Mouse (Mus musculus): Measurements from ENCODE around the gene Myo16. TPM values are rescaled to one million over a fixed set of nuclear protein-coding genes. Genes with fewer than 3 reads are reported as not detected.

The Myo16 gene
- total and polyA plus RNA-seq, 3 experiments: not detected

DNA sequence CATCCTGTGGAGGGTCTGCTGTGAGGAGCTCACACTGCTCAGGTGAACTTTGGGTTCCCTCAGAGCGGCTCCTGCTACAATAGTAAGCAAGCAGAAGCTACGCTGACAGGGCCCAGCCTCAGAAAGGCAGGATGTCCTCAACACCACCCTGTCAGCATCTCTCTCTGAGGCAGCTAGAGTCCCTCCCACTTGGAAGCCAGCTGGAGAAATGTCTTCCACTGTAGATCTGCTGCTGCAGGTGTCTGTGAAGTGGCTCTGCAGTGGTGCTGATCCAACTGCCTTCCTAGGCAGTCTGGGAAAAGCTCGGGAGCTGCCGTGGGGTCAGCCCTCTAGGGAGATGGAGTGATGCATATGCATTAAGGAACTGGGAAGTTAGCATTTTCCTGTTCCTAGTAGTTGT lies 414.7 kb downstream of the Myo16 start:
- Histone ChIP-seq H3K9ac (ENCODE audit: control insufficient read depth, low read depth, low read length, poor library complexity, severe bottlenecking) (no peak overlapping the region), H3K36me3 (ENCODE audit: control insufficient read depth in 1 of 2, insufficient read depth in 2 of 2, low read length in 2 of 2) (no peaks in the 10 kb centered on the region), H3K79me2 (ENCODE audit: control insufficient read depth, insufficient read depth, low read length, poor library complexity) (no peaks in the 10 kb centered on the region), H3K4me1 (ENCODE audit: control insufficient read depth in 1 of 2, insufficient read depth in 2 of 2, low read length in 2 of 2) (no peaks in the 10 kb centered on the region), H3K27me3 (ENCODE audit: control insufficient read depth in 1 of 2, insufficient read depth in 2 of 2, low read length in 2 of 2) (no peaks in the 10 kb centered on the region), H3K27ac (ENCODE audit: control insufficient read depth, low read depth, low read length) (no peak overlapping the region), H3K9me3 (replicated peaks; ENCODE audit: insufficient read depth, low read length) (no peaks in the 10 kb centered on the region), H3K4me3 (ENCODE audit: control insufficient read depth in 1 of 2, insufficient read depth in 1 of 2, low read depth in 2 of 2, low read length in 2 of 2) (no peak overlapping the region)
- TF ChIP-seq EP300 (IDR thresholded peaks at IDR 0.05; ENCODE audit: low read depth in 1 of 2, low read length in 2 of 2) (no peak), KAT2A (conservative IDR thresholded peaks at IDR 0.05; ENCODE audit: low read depth, low read length) (no peak), GABPA (IDR thresholded peaks at IDR 0.05; ENCODE audit: low read depth, low read length) (no peak), RCOR1 (IDR thresholded peaks at IDR 0.05; ENCODE audit: low read depth, low read length) (no peak)
- no peak for DNase-seq (ENCODE audit: low read depth, low spot score)

DNA sequence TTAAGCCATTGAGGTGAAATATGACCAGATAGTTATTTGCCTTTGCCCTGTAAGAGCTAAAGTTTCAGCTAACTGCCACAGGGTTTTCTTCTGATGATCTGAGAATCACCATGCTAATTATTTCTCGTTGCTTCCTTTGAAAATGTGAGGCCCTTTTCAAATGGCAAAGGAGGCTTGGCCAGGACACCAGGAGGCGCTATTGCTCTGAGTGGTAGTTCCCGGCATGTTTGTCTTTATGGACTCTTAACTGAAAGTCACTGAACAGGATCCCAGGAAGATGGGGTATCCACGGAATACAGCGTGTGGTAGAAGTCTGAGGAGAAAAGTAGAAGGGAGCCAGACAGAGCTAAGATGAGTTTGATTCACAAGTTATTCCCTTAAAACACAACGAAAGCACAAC lies 420.4 kb downstream of the Myo16 start:
- TF ChIP-seq SMC3 (IDR thresholded peaks at IDR 0.05; ENCODE audit: low read depth, low read length) (peak; percentile 98), CHD2 (IDR thresholded peaks at IDR 0.05; ENCODE audit: low read length) (no peak), RAD21 (IDR thresholded peaks at IDR 0.05; ENCODE audit: low read depth, low read length) (peak; percentile 90), ZC3H11A (IDR thresholded peaks at IDR 0.05; ENCODE audit: low read depth, low read length) (peak; percentile 94), CHD1 (IDR thresholded peaks at IDR 0.05; ENCODE audit: low read depth, low read length) (no peak), POLR2AphosphoS2 (IDR thresholded peaks at IDR 0.05; ENCODE audit: low read length) (no peak), MAX (IDR thresholded peaks at IDR 0.05; ENCODE audit: low read length) (no peak), CTCF (IDR thresholded peaks at IDR 0.05 in 2 of 3, conservative IDR thresholded peaks at IDR 0.05 in 1 of 3; ENCODE audit: control insufficient read depth in 1 of 3, insufficient read depth in 1 of 3, low read depth in 2 of 3, low read length in 3 of 3, poor library complexity in 1 of 3, severe bottlenecking in 1 of 3) (peak; percentile 80 to 88 (median 82)), ETS1 (IDR thresholded peaks at IDR 0.05; ENCODE audit: low read depth, low read length) (no peak)
- H3K9me3 ChIP-seq (replicated peaks; ENCODE audit: insufficient read depth, low read length): no peaks in the 10 kb centered on the region
- no peak overlapping the region for H3K27ac ChIP-seq (ENCODE audit: control insufficient read depth, low read depth, low read length)
- H3K4me3 ChIP-seq (ENCODE audit: control insufficient read depth in 1 of 2, insufficient read depth in 1 of 2, low read depth in 2 of 2, low read length in 2 of 2): no peak overlapping the region
- H3K79me2 ChIP-seq (ENCODE audit: control insufficient read depth, insufficient read depth, low read length, poor library complexity): no peaks in the 10 kb centered on the region
- no peaks in the 10 kb centered on the region for H3K27me3 ChIP-seq (ENCODE audit: control insufficient read depth in 1 of 2, insufficient read depth in 2 of 2, low read length in 2 of 2)
- DNase-seq (ENCODE audit: low read depth, low spot score): peak; percentile 65
- no peak overlapping the region for H3K9ac ChIP-seq (ENCODE audit: control insufficient read depth, low read depth, low read length, poor library complexity, severe bottlenecking)
- no peaks in the 10 kb centered on the region for H3K4me1 ChIP-seq (ENCODE audit: control insufficient read depth in 1 of 2, insufficient read depth in 2 of 2, low read length in 2 of 2)
- H3K36me3 ChIP-seq (ENCODE audit: control insufficient read depth in 1 of 2, insufficient read depth in 2 of 2, low read length in 2 of 2): no peaks in the 10 kb centered on the region

DNA sequence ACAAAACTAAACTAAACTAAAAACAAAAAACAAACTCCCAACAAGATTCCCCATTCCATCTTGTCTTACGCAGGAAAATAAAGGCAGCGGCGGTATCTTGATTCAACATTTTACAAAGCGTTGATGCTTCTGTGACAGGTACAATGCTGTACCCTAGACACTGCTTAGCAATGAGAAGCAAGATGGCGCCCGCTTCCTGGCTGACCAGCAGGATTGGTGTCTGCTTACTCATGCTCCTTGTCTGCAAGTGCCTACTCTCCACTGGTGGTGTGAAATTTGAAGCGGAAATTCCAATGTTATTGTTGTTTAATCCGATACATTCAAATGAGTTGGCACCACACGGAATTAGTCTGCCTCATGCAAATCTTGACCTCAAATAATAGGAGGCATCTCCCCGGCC lies 421.5 kb downstream of the Myo16 start:
- Histone ChIP-seq H3K27ac (ENCODE audit: control insufficient read depth, low read depth, low read length) (no peak overlapping the region), H3K36me3 (ENCODE audit: control insufficient read depth in 1 of 2, insufficient read depth in 2 of 2, low read length in 2 of 2) (no peaks in the 10 kb centered on the region), H3K27me3 (ENCODE audit: control insufficient read depth in 1 of 2, insufficient read depth in 2 of 2, low read length in 2 of 2) (no peaks in the 10 kb centered on the region), H3K9me3 (replicated peaks; ENCODE audit: insufficient read depth, low read length) (no peaks in the 10 kb centered on the region), H3K4me1 (ENCODE audit: control insufficient read depth in 1 of 2, insufficient read depth in 2 of 2, low read length in 2 of 2) (no peaks in the 10 kb centered on the region), H3K9ac (ENCODE audit: control insufficient read depth, low read depth, low read length, poor library complexity, severe bottlenecking) (no peak overlapping the region), H3K4me3 (ENCODE audit: control insufficient read depth in 1 of 2, insufficient read depth in 1 of 2, low read depth in 2 of 2, low read length in 2 of 2) (no peak overlapping the region), H3K79me2 (ENCODE audit: control insufficient read depth, insufficient read depth, low read length, poor library complexity) (no peaks in the 10 kb centered on the region)
- DNase-seq (ENCODE audit: low read depth, low spot score): no peak
- TF ChIP-seq E2F4 (IDR thresholded peaks at IDR 0.05; ENCODE audit: borderline replicate concordance, low read depth, low read length): no peak
- no peak for TF ChIP-seq ZKSCAN1 (IDR thresholded peaks at IDR 0.05; ENCODE audit: low read depth, low read length)
- no peak for TF ChIP-seq TCF12 (IDR thresholded peaks at IDR 0.05; ENCODE audit: low read depth, low read length)
- TF ChIP-seq ETS1 (IDR thresholded peaks at IDR 0.05; ENCODE audit: low read depth, low read length): no peak
- TF ChIP-seq HCFC1 (IDR thresholded peaks at IDR 0.05; ENCODE audit: low read depth, low read length): no peak
- no peak for TF ChIP-seq CHD2 (IDR thresholded peaks at IDR 0.05; ENCODE audit: low read length)
- no peak for TF ChIP-seq ZMIZ1 (IDR thresholded peaks at IDR 0.05; ENCODE audit: low read depth, low read length)
- TF ChIP-seq MAZ (IDR thresholded peaks at IDR 0.05; ENCODE audit: low read depth, low read length): no peak
- TF ChIP-seq ZNF384 (IDR thresholded peaks at IDR 0.05; ENCODE audit: low read depth, low read length): no peak
- TF ChIP-seq POLR2A (IDR thresholded peaks at IDR 0.05; ENCODE audit: control insufficient read depth in 1 of 2, insufficient read depth in 1 of 2, low read depth in 1 of 2, low read length in 2 of 2, poor library complexity in 1 of 2): no peak
- TF ChIP-seq NRF1 (IDR thresholded peaks at IDR 0.05; ENCODE audit: insufficient read depth, low read depth, low read length, poor library complexity, severe bottlenecking): no peak
- no peak for TF ChIP-seq CHD1 (IDR thresholded peaks at IDR 0.05; ENCODE audit: low read depth, low read length)
- no peak for TF ChIP-seq GATA1 (IDR thresholded peaks at IDR 0.05; ENCODE audit: low read depth, low read length)
- no peak for TF ChIP-seq MYC (IDR thresholded peaks at IDR 0.05; ENCODE audit: low read depth, low read length)
- no peak for TF ChIP-seq MAX (IDR thresholded peaks at IDR 0.05; ENCODE audit: low read length)
- TF ChIP-seq USF1 (IDR thresholded peaks at IDR 0.05; ENCODE audit: low read depth, low read length): no peak
- TF ChIP-seq UBTF (IDR thresholded peaks at IDR 0.05; ENCODE audit: borderline replicate concordance, insufficient read depth, low read depth, low read length): no peak
